Mouse (Mus musculus): ENCODE measurements at regions not wholly inside any gene's neighbourhood (a gene's known extent, or its start where the extent isn't known, plus 50 kb on each side); places are given as distances from the start of the nearest gene placed in this dataset.

- H3K27me3 ChIP-seq (replicated peaks; ENCODE audit: control insufficient read depth, insufficient read depth, low read length) = no peaks in the 10 kb centered on the region
- no peak overlapping the region for H3K4me3 ChIP-seq (ENCODE audit: low read depth, low read length)
- ATAC-seq = no peak
- WGBS = 75% methylated on average over 6 of the region's 6 CpGs
- H3K27ac ChIP-seq (ENCODE audit: low read depth, low read length) = no peak overlapping the region
- H3K4me2 ChIP-seq (replicated peaks; ENCODE audit: low read depth) = no peak overlapping the region
- H3K9me3 ChIP-seq (ENCODE audit: control insufficient read depth) = no peaks in the 10 kb centered on the region
- no peaks in the 10 kb centered on the region for H3K4me1 ChIP-seq (replicated peaks; ENCODE audit: control insufficient read depth, insufficient read depth, low read length)
- H3K36me3 ChIP-seq (ENCODE audit: control insufficient read depth, insufficient read depth) = no peaks in the 10 kb centered on the region
- TF ChIP-seq CTCF (IDR thresholded peaks at IDR 0.05; ENCODE audit: low read depth) = no peak
- H3K9ac ChIP-seq (ENCODE audit: low read depth, low read length) = no peak overlapping the region
Measured at GRCm38 (mm10) chr4:81222034-81222433, 220.6 kb downstream of the Mpdz start.

GRCm38 (mm10) chr4:81222468-81223175 is 220.0 kb downstream of the Mpdz start:
- Histone ChIP-seq H3K4me2 (replicated peaks; ENCODE audit: low read depth) (no peak overlapping the region), H3K9ac (ENCODE audit: low read depth, low read length) (no peak overlapping the region), H3K27ac (ENCODE audit: low read depth, low read length) (no peak overlapping the region), H3K4me1 (replicated peaks; ENCODE audit: control insufficient read depth, insufficient read depth, low read length) (no peaks in the 10 kb centered on the region), H3K27me3 (replicated peaks; ENCODE audit: control insufficient read depth, insufficient read depth, low read length) (no peaks in the 10 kb centered on the region), H3K36me3 (ENCODE audit: control insufficient read depth, insufficient read depth) (no peaks in the 10 kb centered on the region), H3K4me3 (ENCODE audit: low read depth, low read length) (no peak overlapping the region), H3K9me3 (ENCODE audit: control insufficient read depth) (no peaks in the 10 kb centered on the region)
- WGBS = 66% methylated on average over 5 of the region's 5 CpGs
- TF ChIP-seq CTCF (IDR thresholded peaks at IDR 0.05; ENCODE audit: low read depth) = no peak
- ATAC-seq = no peak

Data from intestine, postnatal 0 days (tissue).